Mouse (Mus musculus): ENCODE measurements around the gene Ms4a2.

GRCm38 (mm10) chr19:11589205-11589604 is 34.3 kb downstream of the Ms4a2 start:
- TF ChIP-seq POLR2A (IDR thresholded peaks at IDR 0.05; ENCODE audit: extremely low read depth, insufficient read depth, low read length) (no peak), CTCF (IDR thresholded peaks at IDR 0.05; ENCODE audit: extremely low read depth, insufficient read depth, low read length) (no peak)

Measured in cortical plate, adult 2 months (tissue).